Mouse (Mus musculus): ENCODE results near the gene Cfap61.

DNA sequence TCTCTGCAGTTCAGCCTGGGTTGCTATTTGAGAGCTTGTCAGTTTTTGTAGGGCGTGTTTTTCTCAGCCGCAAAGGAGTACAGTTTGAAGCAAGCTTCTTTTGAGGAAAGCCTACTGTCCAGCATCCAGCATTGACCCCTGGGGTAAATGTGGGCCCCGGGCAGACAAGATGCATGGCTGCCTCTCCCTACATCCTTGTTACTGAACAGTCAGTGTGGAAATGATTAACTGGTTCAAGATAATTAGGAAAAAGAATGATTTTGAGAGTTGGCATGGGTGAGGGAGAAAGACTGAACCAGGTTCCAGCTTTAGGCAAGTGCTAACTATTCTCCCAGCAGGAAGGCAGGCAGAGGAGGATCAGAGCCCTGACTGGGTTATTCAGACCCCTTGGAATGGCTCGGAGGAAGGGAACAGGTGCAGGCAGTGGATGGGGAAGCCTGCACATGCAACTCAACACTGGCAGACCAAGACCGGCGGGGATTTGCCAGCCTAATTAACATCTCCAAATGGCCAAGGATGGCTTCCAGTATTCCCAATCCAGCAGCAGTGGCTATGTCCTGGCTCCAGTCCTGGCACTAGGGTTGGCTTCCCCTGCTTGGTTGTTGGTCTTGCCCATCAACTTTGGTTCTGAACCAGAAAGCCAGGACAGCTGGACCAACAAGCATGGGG, 315.8 kb downstream of the Cfap61 start:
- TF ChIP-seq CTCF (IDR thresholded peaks at IDR 0.05; ENCODE audit: low read depth, low read length) (no peak), POLR2A (IDR thresholded peaks at IDR 0.05; ENCODE audit: extremely low read depth, insufficient read depth, low read length) (no peak)
